Mouse (Mus musculus): ENCODE measurements at regions not wholly inside any gene's neighbourhood (a gene's known extent, or its start where the extent isn't known, plus 50 kb on each side); places are given as distances from the start of the nearest gene placed in this dataset.

DNA sequence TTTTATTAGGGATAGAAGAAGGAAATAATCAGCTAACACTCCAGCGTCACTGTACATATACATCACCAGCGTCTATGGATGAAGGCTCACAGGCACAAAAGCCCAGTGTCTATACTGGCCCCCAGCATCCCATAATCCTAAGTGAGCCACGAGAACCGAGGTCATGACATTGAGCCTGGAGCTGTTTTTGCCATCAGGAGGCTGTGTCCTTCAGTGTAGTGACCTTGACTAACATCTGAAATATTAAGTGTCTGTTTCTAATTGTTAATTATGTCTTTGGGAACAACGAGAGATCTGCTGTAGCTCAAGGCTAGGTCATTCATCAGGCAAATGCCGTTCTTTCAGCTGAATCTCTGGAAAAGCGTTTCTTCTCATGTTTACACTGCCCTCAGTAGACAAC lies 68.5 kb upstream of the Robo1 start:
- Histone ChIP-seq H3K4me3 (ENCODE audit: low read depth, low read length) (no peak overlapping the region), H3K4me2 (ENCODE audit: low read depth, low read length) (no peak overlapping the region), H3K4me1 (ENCODE audit: control insufficient read depth, insufficient read depth) (no peaks in the 10 kb centered on the region), H3K9ac (replicated peaks; ENCODE audit: low read depth, low read length) (no peak overlapping the region), H3K9me3 (replicated peaks; ENCODE audit: control insufficient read depth, low read length) (no peaks in the 10 kb centered on the region), H3K27me3 (ENCODE audit: control insufficient read depth, insufficient read depth, low read length) (no peaks in the 10 kb centered on the region), H3K36me3 (replicated peaks; ENCODE audit: control insufficient read depth, insufficient read depth, low read length) (no peaks in the 10 kb centered on the region), H3K27ac (ENCODE audit: low read depth) (no peak overlapping the region)
- TF ChIP-seq EP300 (IDR thresholded peaks at IDR 0.05; ENCODE audit: low read depth) (no peak), CTCF (IDR thresholded peaks at IDR 0.05; ENCODE audit: low read depth) (no peak)
- ATAC-seq (ENCODE audit: insufficient read depth, low read depth) (no peak), DNase-seq (ENCODE audit: low spot score) (no peak)
- WGBS = 74% methylated on average over 7 of the region's 7 CpGs

DNA sequence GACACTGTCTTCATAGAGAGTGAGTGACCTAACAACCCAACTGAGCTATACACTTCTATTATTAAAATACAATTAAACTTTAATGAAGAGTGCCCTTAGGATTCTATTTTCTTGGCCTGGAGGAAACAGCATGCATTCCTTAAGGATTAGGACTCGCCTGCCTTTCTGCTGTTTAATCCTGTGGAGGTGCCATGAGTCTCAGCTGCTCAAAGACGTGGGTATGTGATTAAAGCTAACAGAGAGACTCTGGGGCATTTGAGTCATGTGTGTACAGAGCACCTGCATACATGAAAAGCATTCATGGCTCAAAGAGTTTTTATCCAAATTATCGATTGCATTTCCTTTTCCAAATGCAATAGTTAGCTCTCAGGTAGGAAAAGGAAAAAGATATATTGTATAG lies 51.7 kb upstream of the Robo1 start:
- 54% methylated on average over 3 of the region's 3 CpGs for WGBS
- H3K9me3 ChIP-seq (replicated peaks; ENCODE audit: control insufficient read depth, low read length) = no peaks in the 10 kb centered on the region
- no peak overlapping the region for H3K9ac ChIP-seq (replicated peaks; ENCODE audit: low read depth, low read length)
- no peak overlapping the region for H3K27ac ChIP-seq (ENCODE audit: low read depth)
- no peaks in the 10 kb centered on the region for H3K27me3 ChIP-seq (ENCODE audit: control insufficient read depth, insufficient read depth, low read length)
- DNase-seq (ENCODE audit: low spot score) (no peak), ATAC-seq (ENCODE audit: insufficient read depth, low read depth) (no peak)
- H3K4me1 ChIP-seq (ENCODE audit: control insufficient read depth, insufficient read depth) = no peaks in the 10 kb centered on the region
- no peak overlapping the region for H3K4me2 ChIP-seq (ENCODE audit: low read depth, low read length)
- no peak overlapping the region for H3K4me3 ChIP-seq (ENCODE audit: low read depth, low read length)
- H3K36me3 ChIP-seq (replicated peaks; ENCODE audit: control insufficient read depth, insufficient read depth, low read length) = no peaks in the 10 kb centered on the region
- TF ChIP-seq EP300 (IDR thresholded peaks at IDR 0.05; ENCODE audit: low read depth) (no peak), CTCF (IDR thresholded peaks at IDR 0.05; ENCODE audit: low read depth) (no peak)

All from heart, postnatal 0 days (tissue).